ENCODE assay signal across 10 mouse cellular contexts in genomic region chr5:36724274-36724673, GRCm38 (mm10). TPM values are rescaled to one million over a fixed set of nuclear protein-coding genes. Genes with fewer than 3 reads are reported as not detected.
A peak's percentile ranks its signal among the peaks of the same experiment; 100 is the strongest.
DNase-seq lines count a peak whose midpoint lies in the region; TF ChIP-seq lines count a peak whose summit lies in the region.
"Had no signal": no experiment of that assay in that cellular context is flagged by ENCODE, and none has a peak within 500 bp of the region (broad histone marks: within the 10 kb centered on the region; RNA-seq: fewer than 3 reads in every experiment).

No protein-coding gene starts in this region.

- 53% methylated on average over 7 of the region's 7 CpGs for WGBS in lung, adult 2 months

- no peak for TF ChIP-seq POLR2A in lung, adult 2 months (IDR thresholded peaks at IDR 0.05; ENCODE audit: borderline replicate concordance, extremely low read depth, low read depth, low read length)

- no peak overlapping the region for H3K4me3 ChIP-seq in lung, adult 2 months (replicated peaks; ENCODE audit: extremely low read depth, low read depth, low read length)
- H3K4me3 ChIP-seq: heart, embryonic 15.5 days; lung, embryonic 15.5 days had no signal

- TF ChIP-seq CTCF in lung, adult 2 months (IDR thresholded peaks at IDR 0.05; ENCODE audit: insufficient read depth, low read length) = no peak

- H3K4me1 ChIP-seq in lung, adult 2 months (ENCODE audit: control insufficient read depth, insufficient read depth, low read length) = peaks cover 7% of the 10 kb centered on the region; the same call in 1 of the 2 replicates
- H3K4me1 ChIP-seq: lung, embryonic 15.5 days had no signal

- peak; percentile 25 for DNase-seq in lung, postnatal 14 days
- no peak for DNase-seq in lung, adult 2 months
- DNase-seq in gonadal fat pad, adult 2 months (ENCODE audit: low read depth) = peak; percentile 92
- DNase-seq in kidney, postnatal 4 days = peak; percentile 26 to 60
- peak; percentile 83 for DNase-seq in yolk sac, embryonic 10.5 days (ENCODE audit: low spot score)
- no peak for DNase-seq in spleen, adult 12 weeks (ENCODE audit: low spot score)
- no peak for DNase-seq in right cerebral cortex, adult 18-20 months
- no peak for DNase-seq in frontal cortex, postnatal 36 days (ENCODE audit: low spot score in 2 of 2)

RNA-seq across cellular contexts. Expression of gene Bloc1s4, which starts 24.2 kb away (rescaled TPM):
- 25.7 and 33.4 TPM in 2 replicates for polyA plus RNA-seq in lung, adult 2 months (2012; rRNA removed)
- polyA plus RNA-seq in gonadal fat pad, adult 2 months (2012; rRNA removed) = 21.7 and 24.5 TPM in 2 replicates

RNA-seq across cellular contexts. Expression of gene D5Ertd579e, which starts 28.4 kb away (rescaled TPM):
- 14.4 and 23.3 TPM in 2 replicates for polyA plus RNA-seq in lung, adult 2 months (2012; rRNA removed)
- polyA plus RNA-seq in gonadal fat pad, adult 2 months (2012; rRNA removed) = 34.1 and 45.9 TPM in 2 replicates

Comparison
In these comparisons a context has a peak if more than half of its experiments do, and no peak if none do; other contexts are left out.
1. DNase-seq: peak in lung, postnatal 14 days (single experiment), gonadal fat pad, adult 2 months (single experiment), kidney, postnatal 4 days (2 of 2) and yolk sac, embryonic 10.5 days (single experiment); none in lung, adult 2 months (single experiment), spleen, adult 12 weeks (single experiment), right cerebral cortex, adult 18-20 months (single experiment) and frontal cortex, postnatal 36 days (0 of 2).